Mouse (Mus musculus): ENCODE data around the gene Naa80.

Naa80 gene

GRCm38 (mm10) chr9:107620954-107621353, 42.3 kb downstream of the Naa80 start:
- no peak for DNase-seq

DNA sequence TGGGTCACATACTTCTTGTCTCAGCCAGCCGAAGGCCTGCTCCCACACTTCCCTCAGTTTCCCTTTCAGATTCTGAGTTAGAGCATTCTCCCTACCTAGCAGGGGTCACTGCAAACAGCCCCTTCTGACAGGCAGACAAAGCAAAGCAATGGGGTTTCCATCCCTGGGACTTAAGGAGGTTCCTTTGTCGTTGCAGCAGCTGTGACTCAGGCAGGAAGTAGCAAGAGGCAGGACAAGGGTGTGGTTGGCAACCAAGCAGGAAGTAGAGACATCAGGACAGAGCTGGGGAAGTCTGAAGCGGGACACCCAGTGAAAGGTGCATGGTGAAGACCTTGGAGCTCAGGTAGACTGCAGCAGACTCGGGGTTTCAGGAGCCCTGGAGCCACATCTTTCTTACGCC, 45.9 kb downstream of the Naa80 start:
- DNase-seq = no peak

- no peak for DNase-seq
Observed at GRCm38 (mm10) chr9:107624951-107625350, 46.3 kb downstream of the Naa80 start.

- no peak for DNase-seq
Observed at GRCm38 (mm10) chr9:107625351-107626128, 46.9 kb downstream of the Naa80 start.

DNA sequence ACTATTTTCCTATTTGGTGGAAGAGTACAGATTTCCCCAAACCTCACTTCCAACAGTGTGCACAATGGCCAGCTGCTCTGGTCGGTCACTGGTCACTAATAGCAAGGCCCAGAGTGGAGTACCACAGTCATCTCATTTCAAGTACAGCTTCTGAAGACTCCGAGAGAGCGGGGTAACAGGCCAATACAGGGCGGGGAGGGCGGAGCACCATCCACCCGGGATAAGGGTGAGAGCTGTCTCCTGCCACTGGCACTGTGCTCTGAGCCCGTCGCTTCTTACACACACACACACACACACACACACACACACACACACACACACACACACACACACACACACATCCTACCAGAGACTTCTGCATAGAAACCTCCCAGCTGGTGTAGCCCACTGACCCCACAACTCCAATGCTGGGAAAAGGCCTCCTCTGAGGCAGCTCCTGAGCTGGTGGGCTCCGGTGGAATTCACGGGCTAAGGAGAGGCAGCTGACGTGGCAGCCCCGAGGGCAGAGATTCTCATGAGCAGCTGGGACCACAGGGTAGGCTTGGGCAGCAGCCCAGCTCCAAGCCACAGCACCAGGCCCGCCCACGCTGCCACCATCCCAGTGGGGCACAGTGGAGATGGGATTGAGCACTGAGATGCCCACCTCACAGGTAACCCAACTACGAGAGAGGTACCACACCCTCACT, 47.6 kb downstream of the Naa80 start:
- no peak for DNase-seq

GRCm38 (mm10) chr9:107626844-107627277, 48.2 kb downstream of the Naa80 start:
- peak; percentile 74 for DNase-seq

DNA sequence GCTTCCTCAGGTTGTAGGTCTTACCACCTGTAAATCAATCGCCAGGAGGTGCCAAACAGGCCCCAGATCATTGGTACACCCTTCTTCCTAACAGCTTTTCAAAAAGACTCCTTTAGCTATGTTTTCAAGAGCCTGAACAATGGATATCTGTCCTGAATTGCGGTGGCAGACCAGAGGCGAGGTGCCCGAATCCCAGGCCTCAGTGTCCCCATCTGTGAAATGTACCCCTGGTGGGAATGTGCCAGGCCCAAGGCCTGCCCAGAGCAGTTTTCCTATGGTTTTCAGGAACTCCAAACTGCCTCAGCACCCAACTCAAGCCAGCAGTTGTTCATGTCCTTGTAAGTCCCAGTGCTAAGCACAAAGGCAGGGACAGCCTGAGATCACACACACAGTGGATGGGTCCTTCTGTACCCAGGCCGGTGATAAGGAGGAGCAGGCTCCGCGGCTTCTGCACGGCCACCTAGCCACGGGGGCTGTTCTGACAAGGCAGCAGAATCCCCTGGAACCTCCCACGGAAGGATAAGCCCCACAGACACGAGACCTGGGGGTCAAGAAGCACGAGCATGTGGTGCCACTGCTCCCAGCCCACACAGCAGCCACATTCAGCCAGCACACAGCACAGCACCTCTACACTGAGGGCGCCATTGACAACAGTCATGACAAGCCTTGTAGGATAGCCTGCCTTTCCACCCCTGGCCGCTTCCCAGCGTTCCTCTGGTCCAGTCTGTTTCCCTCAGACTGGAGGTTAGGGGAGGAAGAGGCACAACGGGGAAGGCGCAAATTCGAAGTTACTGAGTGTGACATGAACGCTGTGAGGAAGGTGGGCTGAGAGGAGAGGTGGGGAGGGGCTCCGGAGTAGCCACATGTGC, 48.9 kb downstream of the Naa80 start:
- no peak for DNase-seq

GRCm38 (mm10) chr9:107628721-107629410, 50.2 kb downstream of the Naa80 start:
- DNase-seq = no peak

- no peak for DNase-seq
Observed at GRCm38 (mm10) chr9:107629411-107629730, 50.7 kb downstream of the Naa80 start.

DNA sequence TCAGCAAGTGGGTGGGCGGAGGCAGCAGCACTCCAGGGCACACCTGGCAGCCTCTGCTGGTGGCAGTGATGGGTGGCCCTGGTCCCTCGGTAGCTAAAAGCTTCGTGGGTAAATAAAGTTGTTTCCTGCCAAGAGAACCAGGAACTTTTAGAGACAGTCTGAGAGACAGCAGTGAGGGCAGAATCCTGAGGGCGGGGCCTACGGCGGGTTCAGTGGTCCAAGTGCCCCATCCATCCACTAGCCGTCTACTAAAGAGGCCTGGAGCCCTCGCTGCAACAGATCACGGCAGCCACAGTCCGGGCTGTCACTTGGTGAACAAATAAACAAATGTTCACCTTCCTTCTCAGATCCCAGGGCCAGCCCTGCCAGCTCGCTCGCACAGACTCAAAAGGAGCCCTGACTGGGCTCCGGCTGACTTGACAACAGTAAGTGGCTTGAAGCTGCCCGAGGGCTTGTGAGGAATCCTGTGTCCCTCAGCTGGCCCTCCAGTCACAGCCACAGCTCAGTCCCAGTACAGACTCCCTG, 51.3 kb downstream of the Naa80 start:
- no peak for DNase-seq

DNA sequence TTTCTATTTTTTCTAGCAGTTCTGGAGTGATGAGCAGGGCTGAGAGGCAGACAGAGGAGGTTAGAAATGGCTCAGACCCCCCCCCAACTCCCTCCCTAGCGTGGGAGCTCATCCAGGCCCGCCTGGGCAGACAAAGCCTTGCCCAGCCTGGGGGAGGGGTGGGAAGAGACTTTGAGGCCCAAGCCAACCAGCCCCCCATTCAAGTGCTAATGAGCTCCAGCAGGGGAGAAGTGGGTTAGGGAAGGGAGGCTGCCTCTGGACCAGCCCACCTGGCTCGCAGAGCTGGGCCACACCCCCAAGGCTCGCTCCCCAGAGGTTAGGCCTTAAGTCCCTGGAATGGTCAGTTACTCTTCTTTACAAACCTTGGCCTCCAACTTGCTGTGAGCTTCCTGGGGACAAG, 51.9 kb downstream of the Naa80 start:
- DNase-seq = no peak

DNA sequence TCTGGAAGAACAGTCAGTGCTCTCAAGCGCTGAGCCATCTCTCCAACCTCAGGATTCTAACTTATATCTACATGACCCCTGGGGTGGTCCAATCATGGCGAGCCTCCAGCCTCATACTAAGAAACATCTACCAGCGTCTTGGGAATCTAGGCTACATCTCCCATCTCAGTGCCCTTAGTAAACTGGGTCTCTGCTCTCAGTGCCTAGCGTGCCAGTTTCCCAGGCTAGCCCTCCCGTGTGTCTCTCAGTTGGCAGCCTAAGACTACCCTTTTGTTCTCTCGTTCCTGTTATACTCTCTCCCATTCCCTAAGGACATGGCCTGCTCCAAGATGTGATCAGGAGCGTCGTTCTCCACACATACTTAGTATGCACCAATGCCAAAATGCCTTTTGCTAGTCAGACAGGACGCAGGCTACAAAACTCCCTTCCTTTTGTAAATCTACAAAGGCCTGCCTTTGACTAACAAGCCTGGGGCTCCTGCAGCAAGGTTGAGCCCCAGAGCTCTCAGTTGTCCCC, 52.7 kb downstream of the Naa80 start:
- DNase-seq = no peak

GRCm38 (mm10) chr9:107631861-107632260, 53.2 kb downstream of the Naa80 start:
- DNase-seq = no peak

DNA sequence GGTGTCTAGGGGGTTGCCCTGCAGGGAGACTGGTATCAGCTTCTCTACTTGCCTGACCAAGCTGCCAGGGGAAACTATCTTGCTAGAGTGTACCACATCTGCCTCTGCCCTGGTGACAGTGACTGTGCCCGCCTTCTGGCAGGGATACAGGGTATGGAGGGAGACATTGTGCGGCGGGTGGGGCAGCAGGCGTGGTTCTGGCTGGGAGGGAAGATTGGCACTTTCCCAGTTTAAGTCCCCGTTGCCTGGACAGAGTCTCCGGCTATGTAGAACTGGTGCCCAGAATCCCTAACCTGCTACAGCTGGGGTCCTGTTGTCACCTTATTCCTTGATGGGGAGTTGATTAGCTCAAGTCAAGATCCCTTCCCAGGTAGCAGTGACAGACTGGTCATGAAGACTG, 53.8 kb downstream of the Naa80 start:
- DNase-seq = peak; percentile 44

DNA sequence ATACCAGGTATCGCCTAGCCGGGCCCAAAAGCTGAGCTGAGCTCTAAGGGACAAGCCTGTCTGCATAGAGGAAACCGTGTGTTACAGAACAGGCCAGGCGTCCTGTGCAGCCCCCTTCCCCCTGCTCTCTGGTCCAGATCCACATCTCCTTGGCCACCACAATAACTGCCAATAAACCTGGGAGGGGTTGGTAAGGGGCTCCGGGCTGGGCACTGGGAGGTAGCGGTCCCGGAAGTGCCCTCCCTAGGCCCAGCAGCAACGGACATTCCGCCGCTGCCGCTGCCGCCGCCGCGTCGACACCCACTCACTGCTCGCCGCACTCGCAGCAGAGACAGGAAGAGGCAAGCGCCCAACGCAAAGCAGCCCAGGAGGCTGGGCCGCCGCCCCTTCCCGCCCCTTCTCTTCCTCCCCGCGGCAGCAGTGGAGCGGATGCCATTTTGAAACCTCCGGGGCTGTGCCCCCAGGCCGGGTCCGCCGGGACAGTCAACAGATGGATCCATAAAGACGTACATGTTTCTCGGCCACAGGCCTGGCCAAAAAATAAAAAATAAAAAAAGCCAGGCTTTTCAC, 54.5 kb downstream of the Naa80 start:
- peak; percentile 47 for DNase-seq

Data from cerebellum, adult 11 months (tissue).